Mouse (Mus musculus) stomach, embryonic 16.5 days (tissue): ENCODE results near the gene Rps13. TPM values are rescaled to one million over a fixed set of nuclear protein-coding genes. Genes with fewer than 3 reads are reported as not detected.

Source experiments
- ATAC-seq: fragments of 200-750 bp; cut with Nextera tagmentation; 2 replicates; pipeline ENCODE4 v1.8.0; 2017; ENCODE audit warnings: moderate number of reproducible peaks, moderate TSS enrichment; ENCODE audit not compliant: insufficient read depth, low FRiP score
- H3K27ac ChIP-seq: fragments of 300-500 bp; sonication (generic); 2 replicates; pipeline ENCODE4 v1.5.1; 2014; ENCODE audit warnings: low read length
- H3K27me3 ChIP-seq: fragments of 300-500 bp; sonication (generic); 2 replicates; pipeline ENCODE4 v1.6.1; 2014; ENCODE audit warnings: low read length, control low read depth, mixed read lengths; ENCODE audit not compliant: control insufficient read depth, insufficient read depth
- H3K36me3 ChIP-seq: fragments of 300-500 bp; sonication (generic); 2 replicates; pipeline ENCODE4 v1.6.1; 2014; ENCODE audit warnings: low read length; ENCODE audit not compliant: control insufficient read depth, insufficient read depth
- H3K4me1 ChIP-seq: fragments of 300-500 bp; sonication (generic); 2 replicates; pipeline ENCODE4 v1.6.1; 2014; ENCODE audit warnings: low read length, control low read depth, mixed read lengths; ENCODE audit not compliant: control insufficient read depth, insufficient read depth
- H3K4me2 ChIP-seq: fragments of 300-500 bp; sonication (generic); 2 replicates; pipeline ENCODE4 v1.6.1; 2014; ENCODE audit warnings: low read depth, low read length, mixed read lengths
- H3K4me3 ChIP-seq: fragments of 300-500 bp; sonication (generic); replicated peaks from 2 replicates; pipeline ENCODE4 v1.5.1; 2014; ENCODE audit warnings: mild to moderate bottlenecking, low read length
- H3K9ac ChIP-seq: fragments of 300-500 bp; sonication (generic); 2 replicates; pipeline ENCODE4 v1.6.1; 2014; ENCODE audit warnings: low read length
- H3K9me3 ChIP-seq: fragments of 300-500 bp; sonication (generic); replicated peaks from 2 replicates; pipeline ENCODE4 v1.6.1; 2016; ENCODE audit warnings: low read length, control low read depth; ENCODE audit not compliant: control insufficient read depth
- WGBS: fragments of 180-500 bp; shearing (Covaris S2); extraction: QIAGEN DNeasy Blood & Tissue Kit; methylation state at CpG from one replicate; pipeline ENCODE4 v1.1.7; 2014; 5-methylcytosine and 5-hydroxymethylcytosine counted together
- polyA plus RNA-seq: library from polyadenylated mRNA; unstranded; fragments of >200 nt; fragmentation: Nextera tagmentation; extraction: Ambion mirVana; gene quantifications from 2 replicates; pipeline ENCODE4 v1.2.1, GENCODE M21; 2015

Rps13 gene
- polyA plus RNA-seq, 1 experiment from 2014 or later, result 713 TPM

DNA sequence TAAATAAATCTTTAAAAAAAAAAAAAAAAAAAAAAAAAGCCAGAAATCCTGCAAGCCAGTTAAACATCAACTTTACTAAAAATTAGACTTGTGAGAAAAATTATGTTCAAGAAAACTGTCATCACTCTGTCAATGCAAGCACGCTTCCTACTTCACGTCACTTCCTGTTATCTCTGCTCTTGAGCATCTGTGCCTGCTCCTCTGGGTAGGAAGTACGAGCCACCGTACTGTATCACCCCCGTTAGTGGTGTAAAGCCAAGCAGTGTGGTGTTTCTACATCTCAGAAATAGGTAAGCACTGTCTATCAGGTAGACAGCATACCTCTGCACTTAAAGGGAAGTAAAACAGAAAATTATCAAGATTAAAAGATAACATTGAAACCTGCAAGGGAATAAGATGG, 6.1 kb downstream of the Rps13 start:
- no peak overlapping the region for H3K9ac ChIP-seq
- 73% methylated on average over 5 of the region's 5 CpGs for WGBS
- no peak overlapping the region for H3K4me2 ChIP-seq
- no peaks in the 10 kb centered on the region for H3K27me3 ChIP-seq
- peaks cover 8% of the 10 kb centered on the region for H3K4me1 ChIP-seq
- H3K9me3 ChIP-seq, result no peaks in the 10 kb centered on the region
- ATAC-seq, result no peak
- peaks cover 27% of the 10 kb centered on the region for H3K36me3 ChIP-seq
- H3K27ac ChIP-seq, result no peak overlapping the region
- H3K4me3 ChIP-seq, result no peak overlapping the region

DNA sequence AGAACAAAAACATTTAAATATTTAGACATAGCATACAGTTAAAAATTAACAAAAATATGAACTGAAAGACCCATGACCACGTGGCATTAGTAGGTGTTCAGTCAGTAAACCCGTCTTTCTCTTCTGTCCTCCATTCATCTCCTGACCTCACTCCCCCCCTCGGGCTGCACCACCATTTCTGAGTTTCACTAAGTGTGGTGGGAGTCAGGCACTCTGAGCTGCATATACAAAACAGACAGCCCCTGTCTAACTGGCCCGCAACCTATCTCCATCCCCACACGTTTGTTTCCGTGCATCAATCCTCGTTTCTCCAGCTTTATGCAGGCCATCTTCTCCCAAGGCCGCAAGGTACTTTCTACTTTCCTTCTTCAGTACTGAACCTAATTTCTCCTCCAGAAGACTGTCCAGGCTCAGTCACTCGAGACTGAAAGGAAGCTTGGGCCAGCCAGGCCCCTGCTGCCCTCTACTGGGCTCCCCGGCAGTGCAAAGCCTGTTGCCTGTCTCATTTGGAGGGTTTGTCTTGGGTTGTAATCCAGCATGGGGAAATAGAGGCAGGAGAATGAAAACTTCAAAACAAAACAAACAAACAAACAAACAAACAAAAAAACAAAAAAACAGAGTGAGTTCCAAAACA, 10.5 kb downstream of the Rps13 start:
- no peaks in the 10 kb centered on the region for H3K27me3 ChIP-seq
- H3K9me3 ChIP-seq, result no peaks in the 10 kb centered on the region
- H3K9ac ChIP-seq, result peak overlapping the region; percentile 58; the same call in 1 of the 2 replicates
- H3K4me1 ChIP-seq, result 0 out of 2 replicates have a peak, but pooled peaks cover 3% of the 10 kb centered on the region
- H3K36me3 ChIP-seq, result no peaks in the 10 kb centered on the region
- H3K4me3 ChIP-seq, result no peak overlapping the region
- ATAC-seq, result peak; percentile 60
- 19% methylated on average over 10 of the region's 10 CpGs for WGBS
- H3K27ac ChIP-seq, result no peak overlapping the region
- H3K4me2 ChIP-seq, result no peak overlapping the region; the same call in 1 of the 2 replicates

DNA sequence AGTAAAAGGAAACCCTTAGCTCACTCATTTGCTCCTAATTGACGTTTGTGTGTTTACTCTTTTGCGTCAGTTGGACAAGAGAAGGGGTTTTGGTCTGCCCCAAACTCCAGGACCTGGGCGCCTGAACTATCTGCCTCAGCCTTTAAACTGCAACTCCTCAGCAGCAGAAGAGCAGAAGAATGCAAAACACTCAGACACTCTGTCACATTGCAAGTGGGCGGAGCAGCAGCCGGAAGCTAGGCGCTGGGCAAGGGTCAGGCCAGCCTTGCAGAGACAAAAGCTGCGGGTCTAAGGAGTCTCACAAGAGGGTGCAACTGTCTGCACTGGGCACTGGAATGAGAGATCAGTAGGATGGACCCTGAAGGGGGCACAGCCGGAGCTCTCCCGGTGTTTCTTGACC, 24.5 kb downstream of the Rps13 start:
- 0 out of 2 replicates have a peak overlapping the region, but pooled peaks have one; percentile 21 for H3K9ac ChIP-seq
- peak overlapping the region; percentile 94 for H3K27ac ChIP-seq
- H3K4me3 ChIP-seq, result peak overlapping the region; percentile 17
- no peaks in the 10 kb centered on the region for H3K9me3 ChIP-seq
- no peak for ATAC-seq
- 12% methylated on average over 9 of the region's 9 CpGs for WGBS
- no peaks in the 10 kb centered on the region for H3K36me3 ChIP-seq
- H3K4me1 ChIP-seq, result peaks cover 8% of the 10 kb centered on the region; the same call in 1 of the 2 replicates
- peak overlapping the region; percentile 77 for H3K4me2 ChIP-seq
- H3K27me3 ChIP-seq, result no peaks in the 10 kb centered on the region; the same call in 1 of the 2 replicates

DNA sequence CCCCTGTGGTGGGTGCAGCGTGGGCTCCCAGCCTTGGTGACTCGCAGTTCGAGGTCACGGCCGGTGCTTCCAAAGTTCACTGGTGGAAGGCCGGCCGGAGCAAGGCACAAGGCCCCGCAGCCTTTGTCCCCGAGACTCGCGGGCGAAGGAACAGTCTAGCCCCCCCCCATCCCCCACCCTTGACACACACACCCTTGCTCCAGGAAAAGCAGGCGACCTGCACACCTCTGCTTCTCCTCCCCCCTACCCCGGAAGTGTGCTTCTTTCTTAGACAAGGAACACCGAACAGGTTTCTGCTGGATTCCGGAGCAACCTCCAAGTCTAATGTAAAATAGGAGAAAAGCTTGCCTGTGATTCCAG, 25.4 kb downstream of the Rps13 start:
- Histone ChIP-seq H3K4me2 (peak overlapping the region; percentile 77), H3K27me3 (no peaks in the 10 kb centered on the region; the same call in 1 of the 2 replicates), H3K9ac (peak overlapping the region; percentile 70), H3K9me3 (no peaks in the 10 kb centered on the region), H3K4me1 (peaks cover 8% of the 10 kb centered on the region; the same call in 1 of the 2 replicates), H3K27ac (peak overlapping the region; percentile 94), H3K4me3 (peak overlapping the region; percentile 58), H3K36me3 (no peaks in the 10 kb centered on the region)
- peak; percentile 77 for ATAC-seq
- WGBS, result 5% methylated on average over 16 of the region's 16 CpGs

DNA sequence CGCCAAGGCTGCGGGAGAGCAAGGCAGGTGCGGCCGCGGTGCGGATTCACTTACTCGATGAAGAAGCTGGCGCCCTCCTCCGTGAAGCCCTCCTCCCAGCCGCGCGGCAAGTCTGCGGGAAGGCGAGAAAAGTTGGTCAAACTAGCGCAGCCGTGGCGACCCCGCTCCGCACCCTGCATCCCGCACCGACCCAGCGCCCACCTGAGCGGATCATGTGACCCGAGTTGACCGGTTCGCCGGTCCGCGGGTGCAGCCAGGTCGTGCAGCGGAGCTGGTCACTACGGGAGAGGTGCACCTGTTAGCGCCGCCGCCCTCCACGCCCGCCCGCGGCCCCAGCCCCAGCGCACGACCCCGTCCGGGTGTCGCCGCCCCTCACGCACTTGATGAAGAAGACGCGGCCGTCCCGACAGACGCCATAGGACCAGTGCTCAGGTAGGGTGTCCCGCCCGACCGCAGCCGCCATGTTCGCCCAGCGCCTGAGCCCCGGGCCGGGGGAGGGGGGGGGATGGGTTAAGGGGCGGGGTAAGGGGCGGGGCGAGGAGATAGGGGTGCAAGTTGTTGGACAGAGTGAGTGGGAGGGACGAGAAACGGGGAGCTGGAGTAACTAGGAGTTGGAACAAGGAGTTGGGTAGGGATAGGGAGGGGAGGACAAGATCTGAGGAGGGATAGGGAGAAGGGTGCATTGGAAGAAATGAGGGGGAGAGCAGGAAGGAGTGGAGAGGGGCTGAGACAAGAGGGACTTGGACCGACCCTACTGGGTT, 25.9 kb downstream of the Rps13 start, which contains the start of gene Plekha7:
Gene Plekha7 (minus strand): TSS at position 506 of the 761 bp plus-strand sequence.
- no peaks in the 10 kb centered on the region for H3K9me3 ChIP-seq
- peak within 1 kb of the TSS; percentile 70 for H3K9ac ChIP-seq
- under 1% methylated on average over 65 of the region's 65 CpGs for WGBS
- peak within 1 kb of the TSS; percentile 94 for H3K27ac ChIP-seq
- peak within 1 kb of the TSS; percentile 58 for H3K4me3 ChIP-seq
- H3K4me2 ChIP-seq, result peak within 1 kb of the TSS; percentile 77
- no peaks in the 10 kb centered on the region; the same call in 1 of the 2 replicates for H3K27me3 ChIP-seq
- H3K36me3 ChIP-seq, result no peaks in the 10 kb centered on the region
- peak; percentile 88 for ATAC-seq
- H3K4me1 ChIP-seq, result peaks cover 8% of the 10 kb centered on the region; the same call in 1 of the 2 replicates

DNA sequence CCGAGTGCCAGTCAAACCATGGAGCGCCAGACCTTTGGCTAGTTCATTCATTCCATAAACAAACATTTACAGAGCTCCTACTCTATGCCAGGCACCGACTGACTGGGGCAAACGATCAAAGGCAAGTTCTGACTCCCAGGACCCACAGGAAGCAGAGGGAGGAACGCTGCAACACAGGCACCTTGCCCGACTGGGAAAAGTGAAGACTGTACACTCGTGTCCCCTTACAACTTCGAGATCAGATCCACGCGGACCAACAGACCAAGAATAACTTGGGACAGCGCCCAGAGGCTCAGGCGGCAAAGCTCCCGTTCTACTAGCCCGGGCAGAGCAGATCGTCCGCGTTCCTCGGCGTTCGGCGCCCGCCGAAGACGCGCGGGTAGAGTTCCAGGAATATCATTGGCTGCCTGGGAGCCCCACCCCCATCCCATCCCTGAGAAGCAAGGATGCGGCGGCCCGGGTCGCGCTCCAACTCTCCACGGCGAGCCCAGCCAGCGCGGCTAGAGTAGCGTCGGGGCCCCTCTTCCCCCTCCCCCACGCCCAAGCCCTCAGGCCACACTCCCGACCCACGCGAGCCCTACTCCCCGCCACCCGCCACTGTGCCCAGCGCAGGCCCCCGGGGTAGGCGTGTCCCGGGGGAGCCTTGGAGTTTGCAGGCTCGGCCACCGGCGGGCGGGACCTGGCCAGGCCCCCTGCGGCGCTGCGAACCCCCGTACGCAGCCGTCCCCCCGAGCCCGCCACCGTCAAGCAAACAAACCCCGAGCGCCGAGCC, 26.7 kb downstream of the Rps13 start:
- WGBS, result under 1% methylated on average over 62 of the region's 63 CpGs
- H3K36me3 ChIP-seq, result no peaks in the 10 kb centered on the region
- peak overlapping the region; percentile 77 for H3K4me2 ChIP-seq
- peak overlapping the region; percentile 94 for H3K27ac ChIP-seq
- peaks cover 8% of the 10 kb centered on the region; the same call in 1 of the 2 replicates for H3K4me1 ChIP-seq
- no peaks in the 10 kb centered on the region for H3K9me3 ChIP-seq
- no peaks in the 10 kb centered on the region; the same call in 1 of the 2 replicates for H3K27me3 ChIP-seq
- peak overlapping the region; percentile 58 for H3K4me3 ChIP-seq
- ATAC-seq, result peak; percentile 74
- H3K9ac ChIP-seq, result peak overlapping the region; percentile 70

DNA sequence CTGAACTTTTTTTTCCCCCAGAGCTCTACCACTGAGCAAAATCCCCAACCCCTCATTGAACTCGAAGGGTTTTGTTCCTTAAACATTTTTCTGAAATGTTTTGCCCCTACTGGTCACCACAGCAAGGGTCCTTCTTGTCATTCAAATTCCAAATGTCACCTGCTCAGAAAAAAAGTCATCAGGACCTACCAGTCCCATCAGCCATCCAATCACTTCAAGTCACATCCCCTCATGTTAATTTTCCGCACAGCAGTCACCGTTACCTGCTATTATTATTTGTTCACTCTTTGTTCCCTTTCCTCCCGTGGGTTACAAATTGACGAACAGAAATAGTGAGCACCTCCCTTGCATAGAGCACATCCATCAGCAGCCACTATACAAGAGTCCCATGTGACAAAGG, 27.4 kb downstream of the Rps13 start:
- WGBS, result 14% methylated on average over 5 of the region's 5 CpGs
- Histone ChIP-seq H3K4me3 (peak overlapping the region; percentile 58), H3K9me3 (no peaks in the 10 kb centered on the region), H3K36me3 (no peaks in the 10 kb centered on the region), H3K27ac (no peak overlapping the region), H3K9ac (peak overlapping the region; percentile 70), H3K27me3 (no peaks in the 10 kb centered on the region; the same call in 1 of the 2 replicates), H3K4me1 (peaks cover 8% of the 10 kb centered on the region; the same call in 1 of the 2 replicates), H3K4me2 (peak overlapping the region; percentile 77)
- ATAC-seq, result no peak

DNA sequence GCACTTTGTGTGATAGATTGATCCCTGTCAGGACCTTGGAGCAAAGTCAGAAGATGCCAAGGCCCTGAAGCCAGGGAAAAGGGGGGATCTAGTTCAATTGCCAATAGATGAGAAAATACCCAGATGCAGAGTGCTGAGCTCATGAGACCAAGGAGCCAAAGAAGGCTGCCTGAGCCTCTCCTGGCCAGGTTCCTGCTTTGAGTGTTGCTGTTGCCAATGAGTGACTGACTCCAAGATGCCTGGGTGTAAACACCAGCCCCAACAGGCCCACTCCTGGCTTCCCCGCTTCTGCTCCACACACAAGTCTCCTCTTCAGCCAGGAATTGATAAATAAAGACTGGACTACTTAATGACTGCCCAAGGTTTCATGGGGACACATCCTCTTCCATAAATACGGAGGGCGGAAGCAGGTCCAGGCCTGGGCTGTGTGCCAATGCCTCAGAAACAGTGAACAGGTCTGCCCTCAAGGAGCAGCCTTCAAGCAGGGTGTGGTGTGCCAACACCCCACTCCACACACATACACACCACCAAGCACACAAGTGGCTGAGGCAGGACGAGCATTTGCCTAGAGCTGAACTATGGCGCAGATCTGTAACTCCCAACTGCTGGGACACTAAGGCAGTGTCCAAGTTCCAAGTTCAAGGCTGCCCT, 32.2 kb downstream of the Rps13 start:
- peak; percentile 37; the same call in 1 of the 2 replicates for ATAC-seq
- no peak overlapping the region for H3K27ac ChIP-seq
- H3K9ac ChIP-seq, result no peak overlapping the region
- H3K36me3 ChIP-seq, result no peaks in the 10 kb centered on the region
- H3K4me3 ChIP-seq, result no peak overlapping the region
- no peak overlapping the region for H3K4me2 ChIP-seq
- 82% methylated on average over 5 of the region's 5 CpGs for WGBS
- H3K9me3 ChIP-seq, result no peaks in the 10 kb centered on the region
- no peaks in the 10 kb centered on the region; the same call in 1 of the 2 replicates for H3K27me3 ChIP-seq
- peaks cover 7% of the 10 kb centered on the region; the same call in 1 of the 2 replicates for H3K4me1 ChIP-seq
